Mouse (Mus musculus) midbrain, embryonic 16.5 days (tissue): ENCODE results near the gene Sema5a. TPM values are rescaled to one million over a fixed set of nuclear protein-coding genes. Genes with fewer than 3 reads are reported as not detected.

ENCODE experiments used
- ATAC-seq: fragments of 200-750 bp; cut with Nextera tagmentation; 2 replicates; pipeline ENCODE4 v1.8.0; 2017; ENCODE audit warnings: moderate TSS enrichment
- H3K27ac ChIP-seq: fragments of 300-500 bp; sonication (generic); 2 replicates; pipeline ENCODE4 v1.5.1; 2014; ENCODE audit warnings: mild to moderate bottlenecking, low read length, mixed read lengths
- H3K27me3 ChIP-seq: fragments of 300-500 bp; sonication (generic); 2 replicates; pipeline ENCODE4 v1.6.1; 2014; ENCODE audit warnings: low read depth, low read length, mixed read lengths; ENCODE audit not compliant: control insufficient read depth, insufficient read depth
- H3K36me3 ChIP-seq: fragments of 300-500 bp; sonication (generic); 2 replicates; pipeline ENCODE4 v1.6.1; 2014; ENCODE audit warnings: mild to moderate bottlenecking, low read length, moderate library complexity, mixed read lengths; ENCODE audit not compliant: control insufficient read depth, insufficient read depth
- H3K4me1 ChIP-seq: fragments of 300-500 bp; sonication (generic); 2 replicates; pipeline ENCODE4 v1.6.1; 2014; ENCODE audit warnings: mild to moderate bottlenecking, low read length, mixed read lengths; ENCODE audit not compliant: control insufficient read depth, insufficient read depth
- H3K4me2 ChIP-seq: fragments of 300-500 bp; sonication (generic); 2 replicates; pipeline ENCODE4 v1.6.1; 2014; ENCODE audit warnings: mild to moderate bottlenecking, low read length, mixed read lengths
- H3K4me3 ChIP-seq: fragments of 300-500 bp; sonication (generic); 2 replicates; pipeline ENCODE4 v1.5.1; 2014; ENCODE audit warnings: low read depth, mild to moderate bottlenecking, low read length, moderate library complexity, mixed read lengths
- H3K9ac ChIP-seq: fragments of 300-500 bp; sonication (generic); 2 replicates; pipeline ENCODE4 v1.6.1; 2014; ENCODE audit warnings: low read depth, low read length, mixed read lengths
- H3K9me3 ChIP-seq: fragments of 300-500 bp; sonication (generic); replicated peaks from 2 replicates; pipeline ENCODE4 v1.6.1; 2014; ENCODE audit warnings: mild to moderate bottlenecking, low read length, mixed read lengths; ENCODE audit not compliant: control insufficient read depth, poor library complexity, severe bottlenecking
- WGBS: fragments of 180-500 bp; shearing (Covaris S2); extraction: QIAGEN DNeasy Blood & Tissue Kit; methylation state at CpG from one replicate; pipeline ENCODE4 v1.1.7; 2014; 5-methylcytosine and 5-hydroxymethylcytosine counted together
- polyA plus RNA-seq: library from polyadenylated mRNA; unstranded; fragments of >200 nt; fragmentation: Nextera tagmentation; extraction: Ambion mirVana; gene quantifications from 2 replicates; pipeline ENCODE4 v1.2.1, GENCODE M21; 2015

Sema5a gene
- polyA plus RNA-seq, 1 experiment from 2014 or later: 7.1 TPM

DNA sequence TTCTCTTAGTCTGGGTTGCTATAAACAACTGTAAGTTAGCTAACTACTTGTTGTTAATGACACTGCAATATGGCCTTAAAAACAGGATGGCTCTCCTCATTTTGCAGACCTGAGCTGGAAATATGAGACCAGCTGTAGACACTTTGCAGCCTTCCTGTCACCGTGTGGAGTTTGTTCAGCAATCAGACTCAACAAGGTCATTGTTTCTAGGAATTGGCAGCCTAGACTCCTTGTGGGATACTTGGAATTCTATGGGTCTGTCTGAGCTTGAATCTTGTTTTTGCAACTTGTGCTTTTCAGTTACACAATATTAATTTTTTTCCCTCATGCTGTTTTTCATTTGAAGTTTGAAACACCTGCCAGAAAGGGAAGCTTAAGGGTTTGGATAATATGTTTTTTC is 250.3 kb downstream of the Sema5a start:
- 66% methylated on average over 1 of the region's 1 CpGs for WGBS

DNA sequence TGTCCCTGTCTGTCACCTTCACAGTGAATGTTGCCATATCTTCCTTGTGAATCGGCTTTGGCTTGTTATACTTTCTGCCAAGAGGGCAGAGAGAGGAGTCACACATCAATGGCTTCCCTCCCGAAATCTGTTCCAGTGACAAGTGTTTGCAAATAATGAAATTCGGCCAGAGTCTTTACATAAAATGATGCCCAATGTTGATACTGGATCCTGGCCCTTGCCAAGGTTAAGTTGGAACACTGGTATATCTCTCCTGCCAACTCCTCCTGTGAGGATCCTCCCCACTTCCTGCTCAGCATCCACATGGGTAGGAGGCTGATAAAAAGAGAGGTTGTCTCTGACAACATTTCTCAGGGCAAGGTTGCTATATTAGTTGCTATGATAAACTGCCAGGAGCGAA is 252.3 kb downstream of the Sema5a start:
- Histone ChIP-seq H3K9me3 (no peaks in the 10 kb centered on the region), H3K4me3 (no peak overlapping the region), H3K4me2 (no peak overlapping the region), H3K9ac (no peak overlapping the region), H3K36me3 (no peaks in the 10 kb centered on the region), H3K4me1 (no peaks in the 10 kb centered on the region), H3K27ac (no peak overlapping the region), H3K27me3 (no peaks in the 10 kb centered on the region)
- no peak for ATAC-seq
- WGBS: 75% methylated on average over 4 of the region's 4 CpGs

More for the DNA sequence above, 250.3 kb downstream of the Sema5a start:
- no peak for ATAC-seq
- Histone ChIP-seq H3K4me3 (no peak overlapping the region), H3K9ac (no peak overlapping the region), H3K27ac (no peak overlapping the region), H3K4me2 (no peak overlapping the region), H3K4me1 (no peaks in the 10 kb centered on the region), H3K9me3 (no peaks in the 10 kb centered on the region), H3K27me3 (no peaks in the 10 kb centered on the region), H3K36me3 (no peaks in the 10 kb centered on the region)

DNA sequence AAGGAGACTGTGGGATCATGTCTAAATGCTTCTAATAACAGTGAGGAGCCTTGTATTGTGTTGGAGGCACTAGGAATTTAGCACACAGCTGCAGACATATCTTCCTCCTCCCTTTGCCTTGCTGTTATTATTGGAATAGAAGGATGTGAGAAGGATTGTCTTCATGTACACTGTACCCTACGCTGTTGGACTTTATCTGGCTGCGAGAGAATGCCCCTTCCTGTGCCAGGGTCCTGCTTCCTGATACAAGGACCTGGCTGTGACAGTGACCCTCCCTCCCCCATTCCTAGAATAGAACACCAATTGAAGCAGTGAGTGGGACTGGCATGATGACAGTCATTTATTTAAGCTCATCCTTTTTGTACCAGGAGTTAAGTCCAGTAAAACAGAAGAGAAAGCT is 261.3 kb downstream of the Sema5a start:
- no peaks in the 10 kb centered on the region for H3K36me3 ChIP-seq
- H3K27ac ChIP-seq: no peak overlapping the region
- no peak for ATAC-seq
- no peaks in the 10 kb centered on the region for H3K4me1 ChIP-seq
- H3K9me3 ChIP-seq: no peaks in the 10 kb centered on the region
- H3K27me3 ChIP-seq: no peaks in the 10 kb centered on the region
- H3K9ac ChIP-seq: no peak overlapping the region
- no peak overlapping the region for H3K4me3 ChIP-seq
- H3K4me2 ChIP-seq: no peak overlapping the region
- 95% methylated on average over 2 of the region's 2 CpGs for WGBS

DNA sequence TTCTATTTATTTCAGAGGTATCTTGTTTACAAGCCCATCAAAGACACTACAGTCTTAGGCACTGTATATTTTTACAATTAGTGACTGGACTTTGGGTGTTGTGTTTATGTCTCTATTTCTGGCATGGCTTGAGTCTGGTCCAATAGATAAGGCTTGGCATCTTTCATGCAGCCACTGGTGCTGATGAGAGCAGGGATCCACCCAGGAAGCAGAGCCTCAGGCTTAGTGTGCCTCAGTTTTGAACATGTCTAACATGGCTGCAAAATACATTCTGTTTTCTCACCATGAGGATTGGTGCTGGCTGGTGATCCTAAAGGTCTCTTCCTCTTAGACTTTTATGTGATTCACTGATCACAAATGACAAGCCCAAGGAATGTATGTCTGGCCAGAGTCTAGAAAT is 263.7 kb downstream of the Sema5a start:
- H3K4me1 ChIP-seq: no peaks in the 10 kb centered on the region
- H3K36me3 ChIP-seq: no peaks in the 10 kb centered on the region
- no peaks in the 10 kb centered on the region for H3K9me3 ChIP-seq
- no peak for ATAC-seq
- H3K27me3 ChIP-seq: no peaks in the 10 kb centered on the region
- no peak overlapping the region for H3K4me3 ChIP-seq
- no peak overlapping the region for H3K4me2 ChIP-seq
- H3K9ac ChIP-seq: no peak overlapping the region
- H3K27ac ChIP-seq: no peak overlapping the region

DNA sequence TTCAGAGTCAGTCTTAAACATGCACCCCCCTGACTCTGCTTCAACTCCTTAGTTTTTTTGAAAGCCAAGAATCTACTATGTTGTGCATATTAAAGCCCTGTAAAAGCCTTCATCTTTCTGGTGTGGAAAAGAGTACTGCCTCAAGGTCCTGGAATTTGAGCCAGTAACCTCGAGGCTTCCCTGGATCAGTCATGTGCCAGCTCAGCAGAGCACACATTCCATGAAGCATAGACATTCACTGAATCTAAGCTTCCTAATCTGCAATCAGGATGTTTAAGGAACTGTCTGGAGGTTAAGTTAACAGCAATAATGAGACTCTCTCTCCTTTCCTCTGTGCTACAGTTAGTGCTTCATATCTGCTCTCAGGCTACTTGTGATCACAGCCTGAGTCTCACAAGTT is 270.3 kb downstream of the Sema5a start:
- Histone ChIP-seq H3K9me3 (no peaks in the 10 kb centered on the region), H3K4me3 (no peak overlapping the region), H3K4me1 (no peaks in the 10 kb centered on the region), H3K27ac (no peak overlapping the region), H3K36me3 (no peaks in the 10 kb centered on the region), H3K4me2 (no peak overlapping the region), H3K9ac (no peak overlapping the region), H3K27me3 (no peaks in the 10 kb centered on the region)
- no peak for ATAC-seq
- 56% methylated on average over 1 of the region's 1 CpGs for WGBS

DNA sequence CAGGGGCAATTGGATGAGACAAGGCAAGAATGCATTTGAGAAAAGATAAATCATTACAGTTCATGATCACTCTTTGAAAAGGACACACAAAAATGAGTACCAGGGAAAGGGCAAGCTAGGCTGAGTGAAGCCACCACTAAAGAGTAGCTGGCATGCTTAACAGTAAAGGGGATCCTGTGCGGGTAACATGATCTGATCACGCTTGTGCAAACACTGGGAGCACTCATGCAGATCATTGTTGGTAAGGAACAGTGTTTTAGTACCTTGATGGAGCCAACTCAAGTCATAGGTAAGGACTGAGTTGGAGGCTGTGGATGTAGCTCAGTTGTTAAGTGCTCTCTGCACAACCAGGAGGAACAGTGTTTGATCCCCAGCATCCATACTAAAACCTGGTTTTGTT is 273.3 kb downstream of the Sema5a start:
- H3K4me1 ChIP-seq: no peaks in the 10 kb centered on the region
- H3K36me3 ChIP-seq: no peaks in the 10 kb centered on the region
- H3K4me3 ChIP-seq: no peak overlapping the region
- WGBS: 82% methylated on average over 2 of the region's 2 CpGs
- no peaks in the 10 kb centered on the region for H3K27me3 ChIP-seq
- no peak overlapping the region for H3K4me2 ChIP-seq
- no peak overlapping the region for H3K27ac ChIP-seq
- no peak for ATAC-seq
- H3K9ac ChIP-seq: no peak overlapping the region
- H3K9me3 ChIP-seq: no peaks in the 10 kb centered on the region

DNA sequence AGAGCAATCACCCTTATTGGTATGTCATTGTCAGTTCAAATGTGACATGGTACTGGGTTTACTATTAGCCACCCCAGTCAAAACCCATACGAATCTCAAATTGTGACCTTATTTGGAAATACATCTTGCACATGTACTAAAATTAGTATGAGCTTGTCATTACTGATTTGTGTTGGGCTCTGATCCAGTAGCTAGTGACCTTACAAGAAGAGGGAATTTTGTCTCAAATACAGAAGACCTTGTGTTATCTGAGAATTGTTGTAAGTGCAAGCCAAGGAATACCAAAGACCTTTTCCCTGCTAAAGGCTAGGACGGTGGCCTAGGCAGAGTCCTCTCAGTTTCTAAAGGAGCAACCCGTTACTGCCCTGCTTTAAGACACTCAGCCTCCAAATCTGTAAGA is 287.9 kb downstream of the Sema5a start:
- ATAC-seq: no peak
- Histone ChIP-seq H3K27ac (no peak overlapping the region), H3K4me2 (no peak overlapping the region), H3K4me1 (no peaks in the 10 kb centered on the region), H3K36me3 (no peaks in the 10 kb centered on the region), H3K27me3 (no peaks in the 10 kb centered on the region), H3K9ac (no peak overlapping the region), H3K9me3 (no peaks in the 10 kb centered on the region), H3K4me3 (no peak overlapping the region)
- 92% methylated on average over 3 of the region's 3 CpGs for WGBS

DNA sequence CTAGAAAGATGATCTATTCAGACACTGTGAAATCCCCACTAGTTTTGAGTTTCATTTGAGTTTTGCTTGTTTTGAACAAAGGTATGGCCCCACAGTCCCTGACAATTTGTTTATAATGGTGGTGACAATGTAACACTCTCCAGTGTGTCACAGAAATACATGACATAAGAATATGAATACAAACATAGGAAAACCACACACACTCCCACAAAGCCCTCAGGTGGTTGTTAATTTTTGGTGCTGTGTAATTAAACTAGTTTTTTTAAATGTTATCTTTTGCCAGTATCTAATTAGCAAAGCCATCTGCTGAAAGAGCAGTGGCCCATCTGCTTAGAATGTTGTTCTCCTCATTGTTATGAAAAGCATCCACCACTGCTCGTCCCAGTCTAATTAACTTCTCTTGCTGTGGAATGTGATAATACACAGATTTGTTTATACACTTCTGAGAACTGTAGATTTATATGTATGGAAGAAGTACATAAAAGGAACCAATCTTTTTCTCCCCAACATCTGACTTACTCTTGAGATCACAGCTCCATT is 289.0 kb downstream of the Sema5a start:
- Histone ChIP-seq H3K9me3 (no peaks in the 10 kb centered on the region), H3K27ac (no peak overlapping the region), H3K4me3 (no peak overlapping the region), H3K4me2 (no peak overlapping the region), H3K4me1 (no peaks in the 10 kb centered on the region), H3K9ac (no peak overlapping the region), H3K36me3 (no peaks in the 10 kb centered on the region), H3K27me3 (no peaks in the 10 kb centered on the region)
- ATAC-seq: no peak
- 51% methylated on average over 1 of the region's 1 CpGs for WGBS

DNA sequence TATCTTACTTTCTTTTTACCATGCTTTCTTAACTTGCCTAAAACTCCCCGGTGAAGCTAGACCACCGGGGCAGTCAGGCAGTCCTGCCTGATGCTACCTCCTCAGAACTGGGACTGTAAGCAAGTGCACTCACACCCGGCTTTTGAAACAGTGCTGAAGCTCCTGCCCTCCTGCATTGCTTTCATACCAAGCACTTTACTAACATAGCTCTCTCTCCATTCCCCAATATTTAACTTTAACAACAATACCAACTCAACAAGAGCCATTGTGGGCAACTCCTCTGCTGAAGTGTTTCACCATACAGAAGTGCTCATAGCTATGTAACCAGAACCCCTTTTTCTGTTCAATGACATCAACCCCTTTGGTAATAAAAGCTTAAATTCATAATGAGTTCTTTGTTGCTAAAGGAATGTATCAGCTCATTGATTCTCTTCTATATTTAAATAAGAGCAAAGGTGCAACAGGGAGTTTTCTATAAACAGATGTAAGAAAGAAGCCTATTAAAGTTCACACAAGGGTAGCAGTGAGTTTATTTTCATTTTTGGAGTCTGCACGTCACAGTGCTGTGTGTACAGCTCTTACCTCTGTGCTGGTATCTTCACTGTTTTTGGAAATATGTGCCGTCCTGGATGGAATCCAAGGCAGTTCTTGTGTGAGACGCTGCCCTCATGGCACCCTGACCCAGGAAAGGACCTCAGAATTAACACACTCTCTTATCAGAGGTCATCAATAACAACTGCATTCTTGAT is 292.3 kb downstream of the Sema5a start:
- Histone ChIP-seq H3K9me3 (no peaks in the 10 kb centered on the region), H3K36me3 (no peaks in the 10 kb centered on the region), H3K9ac (no peak overlapping the region), H3K4me3 (no peak overlapping the region), H3K4me1 (no peaks in the 10 kb centered on the region), H3K27me3 (no peaks in the 10 kb centered on the region), H3K4me2 (no peak overlapping the region), H3K27ac (no peak overlapping the region)
- 81% methylated on average over 6 of the region's 6 CpGs for WGBS
- ATAC-seq: no peak
